Mouse (Mus musculus): ENCODE data around the gene Olfr1157. TPM values are rescaled to one million over a fixed set of nuclear protein-coding genes. Genes with fewer than 3 reads are reported as not detected.

Olfr1157 gene
- not detected in 2 replicates for polyA plus RNA-seq (2014; fragmentation: Nextera tagmentation; extraction: Ambion mirVana)

- DNase-seq (ENCODE audit: low spot score) (no peak), ATAC-seq (replicated peaks; ENCODE audit: insufficient number of reproducible peaks, low FRiP score, low TSS enrichment, low read depth) (no peak)
- no peak within 1 kb of the TSS for H3K4me2 ChIP-seq (ENCODE audit: low read depth, low read length)
- no peaks in the 10 kb centered on the region for H3K9me3 ChIP-seq (replicated peaks; ENCODE audit: control insufficient read depth, low read length)
- no peak within 1 kb of the TSS for H3K27ac ChIP-seq (replicated peaks; ENCODE audit: low read depth, low read length)
- H3K36me3 ChIP-seq (replicated peaks; ENCODE audit: control insufficient read depth, insufficient read depth, low read depth, low read length), result no peaks in the 10 kb centered on the region
- no peaks in the 10 kb centered on the region for H3K27me3 ChIP-seq (ENCODE audit: control insufficient read depth, insufficient read depth, low read length)
- no peak within 1 kb of the TSS for H3K4me3 ChIP-seq (ENCODE audit: low read depth, low read length)
- no peaks in the 10 kb centered on the region for H3K4me1 ChIP-seq (ENCODE audit: control insufficient read depth, insufficient read depth, low read length)
- no peak within 1 kb of the TSS for H3K9ac ChIP-seq (replicated peaks; ENCODE audit: low read length)
- 96% methylated on average over 4 of the region's 4 CpGs for WGBS
These were observed at the start of gene Olfr1157 for GRCm38 (mm10) chr2:87968199-87968598. Olfr1157 (minus strand) TSS chr2:87968299.

- H3K9me3 ChIP-seq (replicated peaks; ENCODE audit: control insufficient read depth, low read length), result no peaks in the 10 kb centered on the region
- no peak within 1 kb of the TSS for H3K4me2 ChIP-seq (ENCODE audit: low read depth, low read length)
- H3K27ac ChIP-seq (replicated peaks; ENCODE audit: low read depth, low read length), result no peak within 1 kb of the TSS
- DNase-seq (ENCODE audit: low spot score) (no peak), ATAC-seq (replicated peaks; ENCODE audit: insufficient number of reproducible peaks, low FRiP score, low TSS enrichment, low read depth) (no peak)
- H3K9ac ChIP-seq (replicated peaks; ENCODE audit: low read length), result no peak within 1 kb of the TSS
- H3K4me1 ChIP-seq (ENCODE audit: control insufficient read depth, insufficient read depth, low read length), result no peaks in the 10 kb centered on the region
- no peaks in the 10 kb centered on the region for H3K27me3 ChIP-seq (ENCODE audit: control insufficient read depth, insufficient read depth, low read length)
- H3K36me3 ChIP-seq (replicated peaks; ENCODE audit: control insufficient read depth, insufficient read depth, low read depth, low read length), result no peaks in the 10 kb centered on the region
- no peak within 1 kb of the TSS for H3K4me3 ChIP-seq (ENCODE audit: low read depth, low read length)
These were observed 39.6 kb upstream of the Olfr1157 start, which contains the start of gene Olfr1160 for GRCm38 (mm10) chr2:88007515-88008318. Olfr1160 (minus strand) TSS chr2:88008268.

DNA sequence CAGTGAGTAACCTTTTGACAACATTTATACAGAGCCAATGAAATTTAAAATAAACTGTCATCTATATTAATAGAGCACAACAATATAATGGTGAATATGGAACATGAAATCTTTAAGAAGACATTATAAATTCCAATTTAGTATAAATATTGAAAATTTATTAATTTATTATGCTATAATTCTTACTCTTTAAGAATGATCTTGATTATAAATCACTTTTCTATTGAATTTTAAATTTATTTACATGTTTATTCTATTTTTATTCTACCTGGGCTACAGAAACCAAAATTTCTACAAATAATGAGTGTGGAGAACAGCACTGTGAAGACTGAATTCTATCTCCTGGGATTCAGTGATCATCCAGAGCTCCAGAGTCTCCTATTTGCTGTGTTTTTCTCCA lies 21.7 kb upstream of the Olfr1157 start, which contains the start of gene Olfr1158:
TSS of gene Olfr1158 (plus strand) at position 301 of the 400 bp plus-strand sequence.
- H3K36me3 ChIP-seq (replicated peaks; ENCODE audit: control insufficient read depth, insufficient read depth, low read depth, low read length), result no peaks in the 10 kb centered on the region
- no peak for ATAC-seq (replicated peaks; ENCODE audit: insufficient number of reproducible peaks, low FRiP score, low TSS enrichment, low read depth)

GRCm38 (mm10) chr2:87974563-87974962 lies 6.5 kb upstream of the Olfr1157 start, which contains the start of gene Olfr74:
Olfr74 (minus strand) TSS chr2:87974663.
- WGBS, result 74% methylated on average over 3 of the region's 3 CpGs
- H3K9ac ChIP-seq (replicated peaks; ENCODE audit: low read length), result no peak within 1 kb of the TSS
- no peak for ATAC-seq (replicated peaks; ENCODE audit: insufficient number of reproducible peaks, low FRiP score, low TSS enrichment, low read depth)

More for the DNA sequence above, 21.7 kb upstream of the Olfr1157 start, which contains the start of gene Olfr1158:
- no peak within 1 kb of the TSS for H3K4me2 ChIP-seq (ENCODE audit: low read depth, low read length)
- H3K27me3 ChIP-seq (ENCODE audit: control insufficient read depth, insufficient read depth, low read length), result no peaks in the 10 kb centered on the region
- no peaks in the 10 kb centered on the region for H3K4me1 ChIP-seq (ENCODE audit: control insufficient read depth, insufficient read depth, low read length)
- no peaks in the 10 kb centered on the region for H3K9me3 ChIP-seq (replicated peaks; ENCODE audit: control insufficient read depth, low read length)
- DNase-seq (ENCODE audit: low spot score), result no peak
- no peak within 1 kb of the TSS for H3K4me3 ChIP-seq (ENCODE audit: low read depth, low read length)
- H3K9ac ChIP-seq (replicated peaks; ENCODE audit: low read length), result no peak within 1 kb of the TSS
- H3K27ac ChIP-seq (replicated peaks; ENCODE audit: low read depth, low read length), result no peak within 1 kb of the TSS

GRCm38 (mm10) chr2:87953000-87953399 lies 15.1 kb downstream of the Olfr1157 start, which contains the start of gene Olfr1156:
Olfr1156 (minus strand) TSS chr2:87953100.
- Histone ChIP-seq H3K4me1 (ENCODE audit: control insufficient read depth, insufficient read depth, low read length) (no peaks in the 10 kb centered on the region), H3K4me2 (ENCODE audit: low read depth, low read length) (no peak within 1 kb of the TSS), H3K27me3 (ENCODE audit: control insufficient read depth, insufficient read depth, low read length) (no peaks in the 10 kb centered on the region), H3K9me3 (replicated peaks; ENCODE audit: control insufficient read depth, low read length) (no peaks in the 10 kb centered on the region), H3K36me3 (replicated peaks; ENCODE audit: control insufficient read depth, insufficient read depth, low read depth, low read length) (no peaks in the 10 kb centered on the region), H3K9ac (replicated peaks; ENCODE audit: low read length) (no peak within 1 kb of the TSS), H3K27ac (replicated peaks; ENCODE audit: low read depth, low read length) (no peak within 1 kb of the TSS), H3K4me3 (ENCODE audit: low read depth, low read length) (no peak within 1 kb of the TSS)
- DNase-seq (ENCODE audit: low spot score) (no peak), ATAC-seq (replicated peaks; ENCODE audit: insufficient number of reproducible peaks, low FRiP score, low TSS enrichment, low read depth) (no peak)

More at GRCm38 (mm10) chr2:87974563-87974962, 6.5 kb upstream of the Olfr1157 start, which contains the start of gene Olfr74:
- H3K4me3 ChIP-seq (ENCODE audit: low read depth, low read length), result no peak within 1 kb of the TSS
- no peaks in the 10 kb centered on the region for H3K27me3 ChIP-seq (ENCODE audit: control insufficient read depth, insufficient read depth, low read length)
- no peak for DNase-seq (ENCODE audit: low spot score)
- no peaks in the 10 kb centered on the region for H3K9me3 ChIP-seq (replicated peaks; ENCODE audit: control insufficient read depth, low read length)
- no peaks in the 10 kb centered on the region for H3K36me3 ChIP-seq (replicated peaks; ENCODE audit: control insufficient read depth, insufficient read depth, low read depth, low read length)
- no peaks in the 10 kb centered on the region for H3K4me1 ChIP-seq (ENCODE audit: control insufficient read depth, insufficient read depth, low read length)
- no peak within 1 kb of the TSS for H3K4me2 ChIP-seq (ENCODE audit: low read depth, low read length)
- no peak within 1 kb of the TSS for H3K27ac ChIP-seq (replicated peaks; ENCODE audit: low read depth, low read length)

DNA sequence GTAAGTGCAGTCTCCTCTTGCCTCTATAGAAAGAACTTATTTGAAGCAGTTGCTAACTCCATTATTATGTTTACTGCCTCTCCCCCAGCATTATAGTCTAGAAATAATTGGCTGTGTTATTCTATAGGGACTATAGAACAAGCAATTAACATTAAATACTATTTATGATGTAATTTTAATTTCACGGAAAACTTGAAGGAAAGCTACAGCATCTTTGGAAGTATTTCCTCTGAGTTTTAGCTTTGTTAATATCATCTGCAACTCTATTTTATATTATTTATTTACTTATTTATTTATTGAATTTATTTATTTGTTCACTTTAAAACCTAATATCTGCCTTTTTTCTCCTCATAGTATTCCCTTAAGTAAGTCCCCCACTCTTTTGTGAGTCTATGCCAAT lies 23.1 kb downstream of the Olfr1157 start, which contains the start of gene Olfr1155:
TSS of gene Olfr1155 (minus strand) at position 101 of the 400 bp plus-strand sequence.
- Histone ChIP-seq H3K4me2 (ENCODE audit: low read depth, low read length) (no peak within 1 kb of the TSS), H3K27me3 (ENCODE audit: control insufficient read depth, insufficient read depth, low read length) (no peaks in the 10 kb centered on the region), H3K27ac (replicated peaks; ENCODE audit: low read depth, low read length) (no peak within 1 kb of the TSS), H3K4me1 (ENCODE audit: control insufficient read depth, insufficient read depth, low read length) (no peaks in the 10 kb centered on the region), H3K4me3 (ENCODE audit: low read depth, low read length) (no peak within 1 kb of the TSS), H3K9me3 (replicated peaks; ENCODE audit: control insufficient read depth, low read length) (no peaks in the 10 kb centered on the region), H3K9ac (replicated peaks; ENCODE audit: low read length) (no peak within 1 kb of the TSS), H3K36me3 (replicated peaks; ENCODE audit: control insufficient read depth, insufficient read depth, low read depth, low read length) (no peaks in the 10 kb centered on the region)
- 92% methylated on average over 1 of the region's 1 CpGs for WGBS
- DNase-seq (ENCODE audit: low spot score), result no peak
- no peak for ATAC-seq (replicated peaks; ENCODE audit: insufficient number of reproducible peaks, low FRiP score, low TSS enrichment, low read depth)

Other genes with a start within 250 kb of the Olfr1157 start
- not detected in 2 replicates for gene Olfr1138, start 228.3 kb downstream of the Olfr1157 start, polyA plus RNA-seq (2014; fragmentation: Nextera tagmentation; extraction: Ambion mirVana)
- not detected in 2 replicates for gene Olfr1140, start 224.5 kb downstream of the Olfr1157 start, polyA plus RNA-seq (2014; fragmentation: Nextera tagmentation; extraction: Ambion mirVana)
- not detected in 2 replicates for gene Olfr1141, start 214.3 kb downstream of the Olfr1157 start, polyA plus RNA-seq (2014; fragmentation: Nextera tagmentation; extraction: Ambion mirVana)
- not detected in 2 replicates for gene Olfr152, start 188.8 kb downstream of the Olfr1157 start, polyA plus RNA-seq (2014; fragmentation: Nextera tagmentation; extraction: Ambion mirVana)
- 0.17 TPM in 1 of 2 replicates, not detected in the other for gene Olfr1143, start 167.7 kb downstream of the Olfr1157 start, polyA plus RNA-seq (2014; fragmentation: Nextera tagmentation; extraction: Ambion mirVana)
- gene Olfr1145, start 158.5 kb downstream of the Olfr1157 start, polyA plus RNA-seq (2014; fragmentation: Nextera tagmentation; extraction: Ambion mirVana), result not detected in 2 replicates
- gene Olfr1148, start 137.8 kb downstream of the Olfr1157 start, polyA plus RNA-seq (2014; fragmentation: Nextera tagmentation; extraction: Ambion mirVana), result not detected in 2 replicates
- not detected in 2 replicates for gene Olfr1150-ps1, start 124.3 kb downstream of the Olfr1157 start, polyA plus RNA-seq (2014; fragmentation: Nextera tagmentation; extraction: Ambion mirVana)
- not detected in 2 replicates for gene Olfr1151, start 112.4 kb downstream of the Olfr1157 start, polyA plus RNA-seq (2014; fragmentation: Nextera tagmentation; extraction: Ambion mirVana)
- not detected in 2 replicates for gene Olfr1152, start 101.8 kb downstream of the Olfr1157 start, polyA plus RNA-seq (2014; fragmentation: Nextera tagmentation; extraction: Ambion mirVana)
- not detected in 2 replicates for gene Olfr1153, start 73.3 kb downstream of the Olfr1157 start, polyA plus RNA-seq (2014; fragmentation: Nextera tagmentation; extraction: Ambion mirVana)
- gene Olfr1154, start 63.1 kb downstream of the Olfr1157 start, polyA plus RNA-seq (2014; fragmentation: Nextera tagmentation; extraction: Ambion mirVana), result not detected in 2 replicates
- not detected in 2 replicates for gene Olfr1155, start 23.2 kb downstream of the Olfr1157 start, polyA plus RNA-seq (2014; fragmentation: Nextera tagmentation; extraction: Ambion mirVana)
- gene Olfr1156, start 15.2 kb downstream of the Olfr1157 start, polyA plus RNA-seq (2014; fragmentation: Nextera tagmentation; extraction: Ambion mirVana), result not detected in 2 replicates
- gene Olfr74, start 6.4 kb upstream of the Olfr1157 start, polyA plus RNA-seq (2014; fragmentation: Nextera tagmentation; extraction: Ambion mirVana), result not detected in 2 replicates
- not detected in 2 replicates for gene Olfr1158, start 21.8 kb upstream of the Olfr1157 start, polyA plus RNA-seq (2014; fragmentation: Nextera tagmentation; extraction: Ambion mirVana)
- gene Olfr1160, start 40.0 kb upstream of the Olfr1157 start, polyA plus RNA-seq (2014; fragmentation: Nextera tagmentation; extraction: Ambion mirVana), result not detected in 2 replicates
- gene Olfr1161, start 54.5 kb upstream of the Olfr1157 start, polyA plus RNA-seq (2014; fragmentation: Nextera tagmentation; extraction: Ambion mirVana), result not detected in 2 replicates
- gene Olfr73, start 69.4 kb upstream of the Olfr1157 start, polyA plus RNA-seq (2014; fragmentation: Nextera tagmentation; extraction: Ambion mirVana), result not detected in 2 replicates
- gene Olfr1162, start 82.8 kb upstream of the Olfr1157 start, polyA plus RNA-seq (2014; fragmentation: Nextera tagmentation; extraction: Ambion mirVana), result not detected in 2 replicates
- gene Olfr1163, start 103.5 kb upstream of the Olfr1157 start, polyA plus RNA-seq (2014; fragmentation: Nextera tagmentation; extraction: Ambion mirVana), result not detected in 2 replicates
- gene Olfr1164, start 125.7 kb upstream of the Olfr1157 start, polyA plus RNA-seq (2014; fragmentation: Nextera tagmentation; extraction: Ambion mirVana), result not detected in 2 replicates
- not detected in 2 replicates for gene Olfr1166, start 160.0 kb upstream of the Olfr1157 start, polyA plus RNA-seq (2014; fragmentation: Nextera tagmentation; extraction: Ambion mirVana)
- not detected in 2 replicates for gene Olfr1167, start 186.9 kb upstream of the Olfr1157 start, polyA plus RNA-seq (2014; fragmentation: Nextera tagmentation; extraction: Ambion mirVana)
- not detected in 2 replicates for gene Olfr1168, start 213.6 kb upstream of the Olfr1157 start, polyA plus RNA-seq (2014; fragmentation: Nextera tagmentation; extraction: Ambion mirVana)

Measured in embryonic facial prominence, embryonic 11.5 days (tissue).